Mouse (Mus musculus): ENCODE measurements at regions not wholly inside any gene's neighbourhood (a gene's known extent, or its start where the extent isn't known, plus 50 kb on each side); places are given as distances from the start of the nearest gene placed in this dataset.

- no peak for TF ChIP-seq CTCF (IDR thresholded peaks at IDR 0.05; ENCODE audit: borderline replicate concordance, control insufficient read depth, extremely low read depth, insufficient read depth, low read length, poor library complexity)
- no peak for TF ChIP-seq POLR2A (IDR thresholded peaks at IDR 0.05; ENCODE audit: control insufficient read depth, extremely low read depth, insufficient read depth, low read length, poor library complexity)
Observed at GRCm38 (mm10) chr2:172613891-172614391, 64.5 kb downstream of the Tfap2c start.
